Mouse (Mus musculus) neural tube, embryonic 13.5 days (tissue): ENCODE measurements around the gene 6030445D17Rik. TPM values are rescaled to one million over a fixed set of nuclear protein-coding genes. Genes with fewer than 3 reads are reported as not detected.

Experiments used
- ATAC-seq: fragments of 200-750 bp; cut with Nextera tagmentation; 2 replicates; pipeline ENCODE4 v1.8.0; 2017; ENCODE audit warnings: low read depth, mild to moderate bottlenecking, moderate TSS enrichment, moderate library complexity
- H3K27ac ChIP-seq: fragments of 300-500 bp; sonication (generic); replicated peaks from 2 replicates; pipeline ENCODE4 v1.5.1; 2015; ENCODE audit warnings: moderate library complexity, mild to moderate bottlenecking, inconsistent platforms
- H3K27me3 ChIP-seq: fragments of 300-500 bp; sonication (generic); 2 replicates; pipeline ENCODE4 v1.6.1; 2015; ENCODE audit warnings: mild to moderate bottlenecking, inconsistent platforms
- H3K36me3 ChIP-seq: fragments of 300-500 bp; sonication (generic); 2 replicates; pipeline ENCODE4 v1.6.1; 2015; ENCODE audit warnings: mild to moderate bottlenecking, inconsistent platforms
- H3K4me1 ChIP-seq: fragments of 300-500 bp; sonication (generic); replicated peaks from 2 replicates; pipeline ENCODE4 v1.6.1; 2015; ENCODE audit warnings: inconsistent platforms
- H3K4me2 ChIP-seq: fragments of 300-500 bp; sonication (generic); 2 replicates; pipeline ENCODE4 v1.6.1; 2015; ENCODE audit warnings: inconsistent platforms, mild to moderate bottlenecking, moderate library complexity
- H3K4me3 ChIP-seq: fragments of 300-500 bp; sonication (generic); 2 replicates; pipeline ENCODE4 v1.5.1; 2015; ENCODE audit warnings: mild to moderate bottlenecking, inconsistent platforms
- H3K9ac ChIP-seq: fragments of 300-500 bp; sonication (generic); 2 replicates; pipeline ENCODE4 v1.6.1; 2015; ENCODE audit warnings: moderate library complexity, mild to moderate bottlenecking, inconsistent platforms
- H3K9me3 ChIP-seq: fragments of 300-500 bp; sonication (generic); 2 replicates; pipeline ENCODE4 v1.6.1; 2016; ENCODE audit warnings: inconsistent platforms
- WGBS: fragments of 180-500 bp; shearing (Covaris S2); methylation state at CpG from one replicate; pipeline ENCODE4 v1.1.7; 2015; 5-methylcytosine and 5-hydroxymethylcytosine counted together
- polyA plus RNA-seq: library from polyadenylated mRNA; unstranded; fragments of >200 nt; fragmentation: Nextera tagmentation; extraction: Ambion mirVana; gene quantifications from 2 replicates; pipeline ENCODE4 v1.2.1, GENCODE M21; 2015

Gene 6030445D17Rik
- polyA plus RNA-seq, 1 experiment from 2014 or later = 0.43 TPM

- 82% methylated on average over 1 of the region's 1 CpGs for WGBS
- no peaks in the 10 kb centered on the region for H3K36me3 ChIP-seq
- peaks cover 14% of the 10 kb centered on the region for H3K4me1 ChIP-seq
- no peak for ATAC-seq
- no peak overlapping the region for H3K4me2 ChIP-seq
- H3K27ac ChIP-seq = no peak overlapping the region
- no peak overlapping the region for H3K9ac ChIP-seq
- H3K4me3 ChIP-seq = no peak overlapping the region
- no peaks in the 10 kb centered on the region for H3K9me3 ChIP-seq
- no peaks in the 10 kb centered on the region for H3K27me3 ChIP-seq
Observed at GRCm38 (mm10) chr4:136509857-136510256, 47.8 kb downstream of the 6030445D17Rik start.

GRCm38 (mm10) chr4:136511708-136512107 is 49.7 kb downstream of the 6030445D17Rik start:
- H3K27me3 ChIP-seq = no peaks in the 10 kb centered on the region
- no peak overlapping the region for H3K9ac ChIP-seq
- H3K36me3 ChIP-seq = no peaks in the 10 kb centered on the region
- no peak overlapping the region for H3K27ac ChIP-seq
- no peak for ATAC-seq
- peaks cover 14% of the 10 kb centered on the region for H3K4me1 ChIP-seq
- H3K9me3 ChIP-seq = no peaks in the 10 kb centered on the region
- no peak overlapping the region for H3K4me2 ChIP-seq
- no peak overlapping the region for H3K4me3 ChIP-seq
- whole genome bisulfite sequencing = 64% methylated on average over 4 of the region's 4 CpGs

- Histone ChIP-seq H3K9me3 (no peaks in the 10 kb centered on the region), H3K4me3 (no peak overlapping the region), H3K27me3 (no peaks in the 10 kb centered on the region), H3K4me1 (peaks cover 14% of the 10 kb centered on the region), H3K27ac (no peak overlapping the region), H3K36me3 (no peaks in the 10 kb centered on the region), H3K9ac (no peak overlapping the region), H3K4me2 (no peak overlapping the region)
- ATAC-seq = no peak
Observed at GRCm38 (mm10) chr4:136512905-136513304, 50.9 kb downstream of the 6030445D17Rik start.

Other genes starting within 250 kb of the 6030445D17Rik start
- 1.9 and 2.6 TPM in 2 replicates for gene Tcea3, start 214.5 kb upstream of the 6030445D17Rik start, polyA plus RNA-seq
- 41.9 and 45.8 TPM in 2 replicates for gene Zfp46, start 177.6 kb upstream of the 6030445D17Rik start, polyA plus RNA-seq
- 215 and 234 TPM in 2 replicates for gene Hnrnpr, start 151.3 kb upstream of the 6030445D17Rik start, polyA plus RNA-seq
- 0.75 and 1.4 TPM in 2 replicates for gene Htr1d, start 38.7 kb upstream of the 6030445D17Rik start, polyA plus RNA-seq
- gene Luzp1, start 7.5 kb downstream of the 6030445D17Rik start, polyA plus RNA-seq = 70.9 and 77.6 TPM in 2 replicates
- gene Kdm1a, start 140.5 kb downstream of the 6030445D17Rik start, polyA plus RNA-seq = 76.5 TPM in 2 replicates
- not detected in 2 replicates for gene Tex46, start 148.2 kb downstream of the 6030445D17Rik start, polyA plus RNA-seq
- 0.10 TPM in 1 of 2 replicates, not detected in the other for gene Lactbl1, start 160.4 kb downstream of the 6030445D17Rik start, polyA plus RNA-seq